Mouse (Mus musculus) liver, postnatal 0 days (tissue): Measurements from ENCODE around the gene Zmynd10. TPM values are rescaled to one million over a fixed set of nuclear protein-coding genes. Genes with fewer than 3 reads are reported as not detected.

Experiments used
- ATAC-seq: fragments of 200-750 bp; cut with Nextera tagmentation; 2 replicates; pipeline ENCODE4 v1.8.0; 2017; ENCODE audit warnings: mild to moderate bottlenecking, moderate library complexity
- DNase-seq: peaks from one replicate; pipeline ENCODE4 v3.0.0-alpha.2; 2016
- H3K27ac ChIP-seq: fragments of 300-500 bp; sonication (generic); 2 replicates; pipeline ENCODE4 v1.5.1; 2014; ENCODE audit warnings: antibody characterized with exemption, moderate library complexity, mild to moderate bottlenecking, low read depth
- H3K27me3 ChIP-seq: fragments of 300-500 bp; sonication (generic); 2 replicates; pipeline ENCODE4 v1.6.1; 2014; ENCODE audit warnings: low read length, control low read depth, mixed read lengths; ENCODE audit not compliant: insufficient read depth
- H3K36me3 ChIP-seq: fragments of 300-500 bp; sonication (generic); replicated peaks from 2 replicates; pipeline ENCODE4 v1.6.1; 2014; ENCODE audit warnings: mild to moderate bottlenecking, control low read depth, low read length, moderate library complexity, mixed read lengths; ENCODE audit not compliant: insufficient read depth
- H3K4me1 ChIP-seq: fragments of 300-500 bp; sonication (generic); 2 replicates; pipeline ENCODE4 v1.6.1; 2014; ENCODE audit warnings: antibody characterized with exemption, mild to moderate bottlenecking, control low read depth; ENCODE audit not compliant: insufficient read depth
- H3K4me2 ChIP-seq: fragments of 300-500 bp; sonication (generic); 2 replicates; pipeline ENCODE4 v1.6.1; 2014; ENCODE audit warnings: low read depth, mild to moderate bottlenecking, low read length, moderate library complexity, mixed read lengths
- H3K4me3 ChIP-seq: fragments of 300-500 bp; sonication (generic); 2 replicates; pipeline ENCODE4 v1.5.1; 2014; ENCODE audit warnings: low read depth, low read length
- H3K9ac ChIP-seq: fragments of 300-500 bp; sonication (generic); replicated peaks from 2 replicates; pipeline ENCODE4 v1.6.1; 2014; ENCODE audit warnings: mild to moderate bottlenecking, moderate library complexity
- H3K9me3 ChIP-seq: fragments of 300-500 bp; sonication (generic); 2 replicates; pipeline ENCODE4 v1.6.1; 2016; ENCODE audit warnings: mild to moderate bottlenecking, control low read depth, low read length, mixed read lengths
- CTCF ChIP-seq: sonication (generic); IDR thresholded peaks from 2 replicates; pipeline ENCODE4 v1.5.1; 2016; ENCODE audit warnings: antibody characterized with exemption, low read depth
- EP300 ChIP-seq: IDR thresholded peaks from 2 replicates; pipeline ENCODE4 v1.6.1; 2016; ENCODE audit warnings: antibody characterized with exemption, low read depth, mild to moderate bottlenecking
- WGBS: fragments of 180-500 bp; shearing (Covaris S2); extraction: QIAGEN DNeasy Blood & Tissue Kit; methylation state at CpG from one replicate; pipeline ENCODE4 v1.1.7; 2014; ENCODE audit not compliant: insufficient replicate concordance; 5-methylcytosine and 5-hydroxymethylcytosine counted together
- polyA plus RNA-seq: library from polyadenylated mRNA; unstranded; fragments of >200 nt; fragmentation: Nextera tagmentation; extraction: Ambion mirVana; gene quantifications from 2 replicates; pipeline ENCODE4 v1.2.1, GENCODE M21; 2015

Zmynd10 gene
- polyA plus RNA-seq, 1 experiment from 2014 or later: 0.73 TPM

DNA sequence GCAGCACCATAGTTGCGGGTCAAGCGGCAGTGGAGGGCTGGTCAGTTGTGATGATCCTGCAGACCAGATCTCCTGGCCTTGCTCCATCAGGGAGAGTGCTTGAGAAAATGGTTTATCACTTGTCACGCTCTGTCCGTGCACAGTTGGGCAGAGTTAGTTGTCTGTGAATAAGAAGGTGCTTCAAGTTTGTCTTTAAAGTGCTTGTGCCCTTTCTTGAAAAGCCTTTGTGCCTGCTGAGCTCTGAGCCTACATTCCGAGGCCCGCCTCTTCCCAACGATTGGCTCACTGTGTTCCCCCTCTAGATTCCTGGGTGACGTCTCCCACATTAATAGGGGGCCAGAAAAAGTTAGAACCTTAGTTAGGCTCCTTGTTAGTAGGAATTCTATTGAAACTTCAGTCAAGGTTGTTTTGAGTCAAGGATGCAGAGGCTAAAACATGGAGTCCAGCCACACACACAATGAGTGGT is 4.8 kb downstream of the Zmynd10 start:
- WGBS: 29% methylated on average over 8 of the region's 8 CpGs

DNA sequence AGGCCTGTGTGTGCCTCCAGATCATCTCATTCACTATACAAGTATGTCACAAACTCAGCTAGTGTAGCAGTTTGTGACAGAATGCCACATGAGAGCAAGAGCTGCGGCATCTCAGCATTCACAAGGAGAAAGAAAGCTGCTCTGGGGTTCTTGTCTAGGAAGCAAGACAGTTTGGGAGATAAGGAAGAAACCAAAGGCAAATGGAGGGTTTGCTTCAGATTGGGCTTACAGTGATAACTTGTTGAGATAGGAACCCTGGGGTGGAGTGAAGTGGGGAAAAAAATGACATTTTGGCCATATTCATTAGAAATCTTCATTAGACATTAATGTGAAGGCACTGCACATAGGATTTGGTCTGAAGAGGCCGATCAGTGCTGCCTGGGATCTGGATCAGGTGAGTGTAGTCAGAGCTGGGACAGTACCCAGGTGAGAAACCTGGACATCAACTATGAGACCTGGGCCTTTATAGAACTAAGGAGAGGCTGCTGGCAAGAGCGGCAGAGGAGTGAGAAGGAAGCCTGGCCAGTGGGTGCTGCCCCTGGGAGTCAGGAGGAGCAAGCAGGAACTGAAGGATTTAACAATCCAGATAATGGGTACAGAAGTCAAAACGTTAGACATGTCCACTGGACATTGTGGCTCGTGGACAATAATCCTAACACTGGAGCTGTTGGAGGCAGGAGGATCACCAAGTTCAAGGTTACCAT is 5.7 kb downstream of the Zmynd10 start:
- H3K4me3 ChIP-seq: no peak overlapping the region

More for the DNA sequence above, 4.8 kb downstream of the Zmynd10 start:
- DNase-seq: no peak
- H3K27me3 ChIP-seq: 0 out of 2 replicates have a peak, but pooled peaks cover 10% of the 10 kb centered on the region
- H3K4me3 ChIP-seq: peak overlapping the region; percentile 46
- H3K36me3 ChIP-seq: peaks cover 6% of the 10 kb centered on the region; the same call in 1 of the 2 replicates
- TF ChIP-seq CTCF (no peak), EP300 (no peak)
- peak overlapping the region; percentile 68 for H3K9ac ChIP-seq
- peak overlapping the region; percentile 88 for H3K4me2 ChIP-seq
- ATAC-seq: no peak
- H3K9me3 ChIP-seq: no peaks in the 10 kb centered on the region
- H3K27ac ChIP-seq: no peak overlapping the region
- peaks cover 61% of the 10 kb centered on the region for H3K4me1 ChIP-seq

GRCm38 (mm10) chr9:107553541-107554318 is 6.6 kb downstream of the Zmynd10 start:
- 4% methylated on average over 37 of the region's 37 CpGs for WGBS
- no peak for DNase-seq
- peak overlapping the region; percentile 99 for H3K27ac ChIP-seq
- TF ChIP-seq CTCF (no peak), EP300 (no peak)
- peak overlapping the region; percentile 73 for H3K4me3 ChIP-seq
- peak overlapping the region; percentile 64 for H3K9ac ChIP-seq
- no peaks in the 10 kb centered on the region for H3K9me3 ChIP-seq
- peaks cover 24% of the 10 kb centered on the region for H3K36me3 ChIP-seq
- H3K4me2 ChIP-seq: peak overlapping the region; percentile 88
- 0 out of 2 replicates have a peak, but pooled peaks cover 10% of the 10 kb centered on the region for H3K27me3 ChIP-seq
- peak; percentile 31 for ATAC-seq
- H3K4me1 ChIP-seq: peaks cover 55% of the 10 kb centered on the region

More for the DNA sequence above, 5.7 kb downstream of the Zmynd10 start:
- ATAC-seq (no peak), DNase-seq (no peak)
- WGBS: 74% methylated on average over 5 of the region's 5 CpGs
- Histone ChIP-seq H3K9me3 (no peaks in the 10 kb centered on the region), H3K4me2 (peak overlapping the region; percentile 88; the same call in 1 of the 2 replicates), H3K27me3 (0 out of 2 replicates have a peak, but pooled peaks cover 10% of the 10 kb centered on the region), H3K4me1 (peaks cover 55% of the 10 kb centered on the region), H3K36me3 (peaks cover 15% of the 10 kb centered on the region), H3K9ac (no peak overlapping the region), H3K27ac (no peak overlapping the region; the same call in 1 of the 2 replicates)
- TF ChIP-seq EP300: no peak
- TF ChIP-seq CTCF: no peak

DNA sequence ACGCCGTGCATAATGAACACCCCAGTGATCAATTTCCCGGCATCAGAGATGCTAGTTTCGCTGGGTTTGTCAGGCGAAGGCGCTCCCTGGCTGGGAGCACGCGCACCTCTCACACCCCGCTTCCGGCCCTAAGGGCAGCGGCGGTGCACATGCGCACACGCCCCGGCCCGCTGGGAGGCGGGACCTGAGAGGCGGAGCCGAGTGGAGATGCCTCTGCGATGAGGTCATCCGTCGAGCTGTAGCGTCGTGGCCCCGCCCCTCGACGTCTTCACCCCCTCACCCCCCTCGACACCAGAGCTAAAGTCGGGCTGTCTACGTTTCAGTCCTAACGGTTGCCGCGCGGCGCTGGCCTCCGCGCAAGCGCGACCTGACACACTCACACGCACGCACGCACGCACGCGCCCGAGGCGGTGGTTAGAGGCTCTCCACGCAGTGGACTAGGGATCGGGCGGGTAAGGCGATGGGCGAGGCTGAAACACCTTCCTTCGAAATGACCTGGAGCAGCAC is 7.3 kb downstream of the Zmynd10 start:
- DNase-seq: peak; percentile 97
- ATAC-seq: peak; percentile 89
- H3K4me1 ChIP-seq: peaks cover 55% of the 10 kb centered on the region
- H3K9me3 ChIP-seq: no peaks in the 10 kb centered on the region
- H3K4me3 ChIP-seq: peak overlapping the region; percentile 73
- TF ChIP-seq CTCF (peak; percentile 36), EP300 (no peak)
- 0 out of 2 replicates have a peak, but pooled peaks cover 10% of the 10 kb centered on the region for H3K27me3 ChIP-seq
- H3K4me2 ChIP-seq: peak overlapping the region; percentile 88
- under 1% methylated on average over 53 of the region's 53 CpGs for WGBS
- peak overlapping the region; percentile 99 for H3K27ac ChIP-seq
- H3K9ac ChIP-seq: peak overlapping the region; percentile 93
- H3K36me3 ChIP-seq: peaks cover 31% of the 10 kb centered on the region

- Histone ChIP-seq H3K4me1 (peaks cover 50% of the 10 kb centered on the region), H3K9ac (peak overlapping the region; percentile 93), H3K36me3 (peaks cover 37% of the 10 kb centered on the region), H3K9me3 (no peaks in the 10 kb centered on the region), H3K4me3 (peak overlapping the region; percentile 73), H3K27me3 (0 out of 2 replicates have a peak, but pooled peaks cover 9% of the 10 kb centered on the region), H3K27ac (peak overlapping the region; percentile 99), H3K4me2 (peak overlapping the region; percentile 88)
- 0% methylated on average over 23 of the region's 23 CpGs for WGBS
- peak; percentile 70 for DNase-seq
- no peak for TF ChIP-seq EP300
- no peak for TF ChIP-seq CTCF
- ATAC-seq: peak; percentile 12
These were observed 7.9 kb downstream of the Zmynd10 start for GRCm38 (mm10) chr9:107555031-107555457.

DNA sequence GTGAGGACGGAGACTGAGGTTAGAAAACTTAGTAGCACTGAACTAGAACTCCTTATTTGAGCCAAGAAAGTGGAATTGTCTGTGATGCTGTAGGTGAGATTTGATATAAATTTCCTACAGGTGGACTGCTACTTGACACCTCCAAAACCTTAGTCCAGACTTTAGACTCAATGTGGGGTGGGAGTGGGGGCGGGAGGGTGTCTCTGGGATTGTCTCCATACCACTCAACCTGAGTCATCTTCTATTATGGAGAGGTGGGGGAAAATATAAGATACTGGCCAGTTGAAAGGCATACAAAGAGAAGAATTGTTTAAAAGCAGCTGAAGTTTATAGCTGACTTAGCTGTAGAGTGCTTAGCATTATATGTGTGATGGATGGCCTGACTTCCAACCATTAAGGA is 8.6 kb downstream of the Zmynd10 start:
- whole genome bisulfite sequencing: 31% methylated on average over 2 of the region's 2 CpGs
- H3K27ac ChIP-seq: peak overlapping the region; percentile 99
- H3K36me3 ChIP-seq: peaks cover 44% of the 10 kb centered on the region
- no peaks in the 10 kb centered on the region for H3K9me3 ChIP-seq
- peak overlapping the region; percentile 73 for H3K4me3 ChIP-seq
- no peak for ATAC-seq
- TF ChIP-seq CTCF (no peak), EP300 (no peak)
- peak overlapping the region; percentile 93 for H3K9ac ChIP-seq
- 0 out of 2 replicates have a peak, but pooled peaks cover 6% of the 10 kb centered on the region for H3K27me3 ChIP-seq
- peak overlapping the region; percentile 88 for H3K4me2 ChIP-seq
- H3K4me1 ChIP-seq: peaks cover 44% of the 10 kb centered on the region
- no peak for DNase-seq
